Mouse (Mus musculus): ENCODE measurements around the gene Olfr58. TPM values are rescaled to one million over a fixed set of nuclear protein-coding genes. Genes with fewer than 3 reads are reported as not detected.
"Not testable (repeated sequence)": the region's sequence is repeated elsewhere in the genome, so short reads cannot be mapped to it uniquely, and the experiment has no call there.

The Olfr58 gene
- total RNA-seq (2021), result not detected
- long read RNA-seq, experiment 1, result 0 reads
- long read RNA-seq, experiment 2, result 0 reads

- no peak within 1 kb of the TSS for H3K4me3 ChIP-seq
- no peak within 1 kb of the TSS for H3K27ac ChIP-seq
- DNase-seq (ENCODE audit: low spot score in 2 of 2), result no peak
- TF ChIP-seq CTCF (conservative IDR thresholded peaks at IDR 0.05), result no peak
Observed at GRCm38 (mm10) chr9:19779983-19780382, at the start of gene Olfr58. Gene Olfr58, plus strand, starts transcription at chr9:19780283.

DNA sequence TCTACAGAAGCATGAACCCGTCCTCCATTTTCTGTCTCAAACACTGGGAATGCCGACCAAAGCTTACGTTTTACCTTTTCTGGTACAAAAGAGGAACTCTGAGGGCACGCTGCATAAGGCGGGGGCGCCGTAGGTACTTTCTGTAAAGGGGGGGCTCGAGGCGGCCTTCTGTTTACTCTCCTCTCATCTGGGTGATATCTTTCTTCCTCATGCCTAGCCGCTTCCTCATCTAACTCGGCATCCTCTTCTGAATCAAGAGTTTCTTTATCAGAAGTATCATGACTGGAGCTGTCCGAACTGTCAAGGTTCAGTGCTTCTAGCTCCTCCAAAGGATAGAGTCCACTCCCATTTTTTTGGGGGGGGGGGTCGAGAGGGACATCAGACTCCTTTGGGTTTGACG is 10.9 kb upstream of the Olfr58 start:
- TF ChIP-seq CTCF (conservative IDR thresholded peaks at IDR 0.05), result no peak
- no peak overlapping the region for H3K27ac ChIP-seq
- DNase-seq (ENCODE audit: low spot score in 2 of 2), result no peak
- H3K4me3 ChIP-seq, result no peak overlapping the region

DNA sequence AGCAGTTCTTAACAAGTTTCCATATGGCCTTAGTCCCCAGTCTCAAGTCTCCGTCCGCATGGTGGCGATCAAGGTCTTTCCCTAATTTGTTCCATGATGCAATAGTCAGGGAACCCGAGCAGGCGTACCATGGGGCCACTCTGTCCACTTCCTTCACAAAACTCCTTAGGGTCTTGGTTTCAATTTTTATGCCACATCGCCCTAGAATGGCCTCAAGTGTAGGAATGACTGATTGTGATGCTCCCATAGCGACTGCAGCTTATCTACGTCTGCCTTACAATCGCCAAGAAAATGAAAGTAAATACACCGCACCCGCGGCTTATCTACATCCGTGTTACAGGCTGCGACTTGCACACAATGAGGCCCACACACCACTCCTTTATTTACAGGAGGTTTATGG is 10.4 kb upstream of the Olfr58 start:
- Histone ChIP-seq H3K27ac (no peak overlapping the region), H3K4me3 (no peak overlapping the region)
- DNase-seq (ENCODE audit: low spot score in 2 of 2), result no peak
- no peak for TF ChIP-seq CTCF (conservative IDR thresholded peaks at IDR 0.05)

GRCm38 (mm10) chr9:19803000-19803399 is 22.9 kb downstream of the Olfr58 start:
- Histone ChIP-seq H3K4me3 (no peak overlapping the region), H3K27ac (no peak overlapping the region)
- DNase-seq (ENCODE audit: low spot score in 2 of 2), result no peak
- no peak for TF ChIP-seq CTCF (conservative IDR thresholded peaks at IDR 0.05)

DNA sequence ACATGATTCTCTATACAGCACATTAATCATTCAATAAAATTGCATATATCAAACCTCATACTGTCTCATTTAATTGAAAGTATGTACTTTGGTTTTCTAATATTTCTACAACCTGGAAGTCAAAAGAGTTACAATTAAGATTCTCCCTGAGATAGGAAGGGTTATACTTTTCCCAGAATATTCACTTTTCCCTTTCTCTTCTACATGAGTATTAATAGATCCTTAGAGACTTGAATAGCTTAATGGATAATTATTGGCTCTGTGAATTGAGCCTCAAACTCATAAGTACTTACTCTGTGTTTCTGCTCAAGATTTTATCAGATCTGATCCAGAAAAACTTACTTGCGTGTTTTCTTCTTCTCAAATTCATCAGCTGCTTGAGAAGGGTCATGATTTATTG is 24.5 kb downstream of the Olfr58 start, which contains the start of gene Olfr859:
Gene Olfr859 (plus strand): TSS at position 301 of the 400 bp plus-strand sequence.
- H3K4me3 ChIP-seq; DNase-seq (ENCODE audit: low spot score in 2 of 2); H3K27ac ChIP-seq: not testable (repeated sequence)

Other genes starting within 250 kb of the Olfr58 start
- gene Olfr853, start 239.2 kb upstream of the Olfr58 start, total RNA-seq (2021), result not detected
- gene Olfr854, start 212.9 kb upstream of the Olfr58 start, total RNA-seq (2021), result not detected
- gene Olfr855, start 197.7 kb upstream of the Olfr58 start, total RNA-seq (2021), result not detected
- gene Zfp317, start 158.2 kb upstream of the Olfr58 start, total RNA-seq (2021), result 10 to 100 TPM; 19.2 to 23.6 TPM
- gene Olfr857, start 70.8 kb upstream of the Olfr58 start, total RNA-seq (2021), result not detected
- not detected for gene Olfr859, start 24.6 kb downstream of the Olfr58 start, total RNA-seq (2021)
- gene Olfr860, start 69.5 kb downstream of the Olfr58 start, total RNA-seq (2021), result not detected
- not detected for gene Olfr862, start 107.7 kb downstream of the Olfr58 start, total RNA-seq (2021)
- gene Olfr77, start 136.6 kb downstream of the Olfr58 start, total RNA-seq (2021), result not detected
- not detected for gene Olfr866, start 247.8 kb downstream of the Olfr58 start, total RNA-seq (2021)

Data from layer of hippocampus, adult 2 months (tissue).